Mouse (Mus musculus): Measurements from ENCODE around the gene Dnaic2.

Dnaic2 gene

GRCm38 (mm10) chr11:114726965-114727825 lies at the start of gene Dnaic2:
TSS of gene Dnaic2 (plus strand) at chr11:114727408.
- DNase-seq, result peak; percentile 67

- no peak for DNase-seq
Observed at GRCm38 (mm10) chr11:114679582-114679981, 47.6 kb upstream of the Dnaic2 start.

GRCm38 (mm10) chr11:114680291-114680690 lies 46.9 kb upstream of the Dnaic2 start:
- no peak for DNase-seq

- no peak for DNase-seq
Observed at GRCm38 (mm10) chr11:114681054-114681453, 46.2 kb upstream of the Dnaic2 start.

- DNase-seq, result no peak
Observed at GRCm38 (mm10) chr11:114682321-114682900, 44.8 kb upstream of the Dnaic2 start.

- no peak for DNase-seq
Observed at GRCm38 (mm10) chr11:114683029-114683721, 44.0 kb upstream of the Dnaic2 start.

- no peak for DNase-seq
Observed at GRCm38 (mm10) chr11:114683722-114684621, 43.2 kb upstream of the Dnaic2 start.

- DNase-seq, result no peak
Observed at GRCm38 (mm10) chr11:114684627-114685373, 42.4 kb upstream of the Dnaic2 start.

GRCm38 (mm10) chr11:114685526-114686040 lies 41.6 kb upstream of the Dnaic2 start:
- no peak for DNase-seq

- no peak for DNase-seq
Observed at GRCm38 (mm10) chr11:114686221-114686959, 40.8 kb upstream of the Dnaic2 start.

GRCm38 (mm10) chr11:114687574-114688188 lies 39.5 kb upstream of the Dnaic2 start:
- DNase-seq, result no peak

- DNase-seq, result no peak
Observed at GRCm38 (mm10) chr11:114688729-114689128, 38.5 kb upstream of the Dnaic2 start.

GRCm38 (mm10) chr11:114690192-114690591 lies 37.0 kb upstream of the Dnaic2 start:
- no peak for DNase-seq

GRCm38 (mm10) chr11:114691454-114692182 lies 35.6 kb upstream of the Dnaic2 start:
- no peak for DNase-seq

GRCm38 (mm10) chr11:114692601-114693000 lies 34.6 kb upstream of the Dnaic2 start:
- DNase-seq, result no peak

GRCm38 (mm10) chr11:114693456-114693855 lies 33.8 kb upstream of the Dnaic2 start:
- no peak for DNase-seq

GRCm38 (mm10) chr11:114694451-114694850 lies 32.8 kb upstream of the Dnaic2 start:
- DNase-seq, result no peak

- no peak for DNase-seq
Observed at GRCm38 (mm10) chr11:114698496-114698895, 28.7 kb upstream of the Dnaic2 start.

- DNase-seq, result no peak
Observed at GRCm38 (mm10) chr11:114699511-114699910, 27.7 kb upstream of the Dnaic2 start.

All from right cerebral cortex, postnatal 4 days (tissue).